Mouse (Mus musculus): ENCODE results near the gene Rad51d.

GRCm38 (mm10) chr11:82897478-82897877, 7.1 kb upstream of the Rad51d start:
- TF ChIP-seq CTCF (IDR thresholded peaks at IDR 0.05) (no peak), EP300 (IDR thresholded peaks at IDR 0.05) (no peak)

Data from lung, postnatal 0 days (tissue).